Mouse (Mus musculus) kidney, adult 11 months (tissue): Measurements from ENCODE around the gene 4930590J08Rik.
"Not testable (repeated sequence)": the region's sequence is repeated elsewhere in the genome, so short reads cannot be mapped to it uniquely, and the experiment has no call there.

Experiments
- DNase-seq: peaks from one replicate; pipeline ENCODE4 v3.0.0; 2022

The 4930590J08Rik gene

DNA sequence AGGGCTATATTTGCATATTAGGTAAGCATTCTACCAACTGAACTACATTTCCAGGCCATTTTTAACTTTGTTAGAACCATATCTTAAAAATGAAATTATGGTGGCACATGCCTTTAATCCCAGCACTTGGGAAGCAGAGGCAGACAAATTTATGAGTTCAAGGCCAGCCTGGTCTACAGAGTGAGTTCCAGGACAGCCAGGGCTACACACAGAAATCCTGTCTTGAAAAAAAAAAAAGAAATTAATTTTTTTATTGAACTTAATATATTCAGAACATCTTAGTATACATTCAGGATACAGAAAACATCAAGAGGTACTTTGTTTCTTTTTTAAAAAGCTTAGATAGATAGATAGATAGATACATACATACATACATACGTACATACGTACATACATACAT, at the start of gene 4930590J08Rik:
4930590J08Rik (plus strand) TSS at position 301 of the 400 bp plus-strand sequence.
- not testable (repeated sequence) for DNase-seq

DNA sequence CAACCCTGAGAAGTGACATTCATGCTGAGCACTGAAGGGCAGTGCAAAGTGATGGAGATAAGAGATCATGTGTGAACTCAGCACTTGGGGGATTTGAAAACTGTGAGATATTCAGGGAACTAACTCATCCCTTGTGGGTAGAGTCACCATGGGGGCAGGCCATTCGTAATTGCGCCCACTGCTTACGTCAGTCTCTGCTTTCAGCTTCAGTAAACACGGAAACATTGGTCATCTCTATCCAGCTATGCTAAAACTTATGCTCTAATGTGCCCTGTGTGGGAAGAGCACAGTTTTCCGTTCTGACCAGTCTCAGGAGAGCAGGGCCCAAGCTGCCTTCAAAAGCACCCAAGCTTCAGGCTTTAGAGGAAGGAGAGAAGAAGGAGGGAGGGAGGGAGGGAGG, 44.3 kb upstream of the 4930590J08Rik start:
- DNase-seq, result no peak

DNA sequence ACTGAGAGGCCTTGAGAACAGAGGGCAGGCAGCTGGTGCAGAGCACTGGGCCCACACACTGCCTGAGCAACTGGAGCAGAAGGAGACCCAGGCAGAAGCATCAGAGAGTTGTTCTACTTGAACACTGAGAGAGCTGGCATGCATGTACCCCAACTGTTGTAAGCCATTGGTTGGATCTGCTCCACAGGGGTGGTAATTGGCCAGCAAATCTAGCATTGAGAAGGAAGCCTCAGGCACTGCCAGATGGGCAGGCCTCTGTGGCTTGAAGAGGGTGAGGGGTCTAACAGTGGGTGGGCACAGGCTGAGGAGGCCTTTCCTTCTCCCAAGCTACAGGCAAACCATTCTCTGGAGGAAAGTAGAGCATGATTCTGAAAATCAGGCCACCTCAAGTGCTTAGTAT, 39.8 kb upstream of the 4930590J08Rik start:
- no peak for DNase-seq

DNA sequence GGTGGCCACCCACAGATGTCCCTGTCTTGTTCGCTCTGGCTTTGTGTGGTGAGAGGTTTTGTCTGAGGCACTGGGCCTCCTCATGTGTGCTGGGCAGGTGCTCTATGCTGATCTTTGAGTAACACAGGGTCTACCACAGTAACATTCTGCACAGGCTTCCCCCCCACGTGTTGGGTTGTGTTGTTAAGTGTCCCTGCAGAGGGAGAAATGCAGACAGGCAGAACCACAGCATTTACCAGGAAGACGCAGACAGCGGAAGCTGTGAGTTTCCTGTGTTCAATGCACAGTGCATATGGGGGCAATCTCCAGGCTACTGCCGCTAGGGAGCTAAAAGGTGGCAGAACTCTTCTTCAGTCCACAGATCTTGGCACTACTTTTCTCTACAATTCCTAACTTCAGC, 38.0 kb upstream of the 4930590J08Rik start:
- no peak for DNase-seq

DNA sequence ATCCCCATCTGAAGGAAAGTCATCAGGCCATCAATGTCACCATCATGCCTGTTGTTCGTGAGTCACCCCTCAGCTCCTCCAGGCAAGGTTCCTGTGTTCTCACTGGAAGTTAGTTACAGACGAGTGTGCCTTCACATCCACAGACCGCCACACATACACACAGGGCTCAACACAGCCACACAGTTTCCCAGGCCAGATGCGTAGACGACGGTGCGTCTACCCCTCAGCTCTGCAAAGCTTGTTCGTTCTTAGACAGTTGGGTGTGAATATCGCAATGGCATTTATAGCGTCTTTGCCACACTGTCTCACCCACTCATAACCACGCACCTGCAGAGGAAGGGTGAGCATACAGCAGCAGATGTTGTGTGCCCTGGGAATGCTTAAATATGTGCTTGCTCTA, 37.0 kb upstream of the 4930590J08Rik start:
- no peak for DNase-seq

DNA sequence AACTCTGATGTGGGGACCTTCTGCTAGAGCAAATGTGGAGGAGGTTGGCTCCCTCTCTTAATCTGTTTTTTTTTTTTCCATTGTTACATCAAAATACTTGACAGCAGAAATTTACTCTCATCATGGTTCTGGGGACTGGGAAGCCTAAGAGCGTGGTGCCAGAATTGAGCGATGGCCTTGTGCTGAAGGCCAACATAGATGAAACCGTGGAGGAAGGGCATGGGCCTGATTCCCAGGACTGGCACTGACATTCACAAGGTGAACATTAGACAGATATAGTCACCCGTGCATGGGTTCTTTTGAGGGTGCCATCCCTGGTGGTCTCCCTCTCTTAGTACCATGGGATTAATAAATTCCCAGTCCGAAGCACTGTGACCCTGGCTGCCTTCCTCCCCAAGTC, 34.5 kb upstream of the 4930590J08Rik start:
- no peak for DNase-seq

DNA sequence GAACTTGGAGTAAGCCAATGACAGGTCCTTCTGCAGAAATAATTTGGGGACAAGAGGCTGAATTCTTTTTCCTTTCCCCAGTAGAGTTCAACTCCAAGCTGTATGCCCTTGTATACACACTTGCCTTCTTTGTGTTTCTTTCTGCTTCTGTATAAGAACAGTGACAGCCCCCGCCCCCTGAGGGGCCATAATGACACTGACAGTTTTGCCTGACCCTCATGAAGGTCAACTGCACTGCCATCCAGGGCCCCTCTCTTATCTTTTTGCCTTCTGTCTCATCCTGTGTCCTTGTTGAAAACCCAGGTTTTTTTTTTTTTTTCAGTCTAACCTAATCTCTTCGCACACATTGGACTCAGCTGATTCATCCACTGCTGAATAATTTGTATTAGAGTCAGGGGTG, 29.8 kb upstream of the 4930590J08Rik start:
- DNase-seq, result no peak

DNA sequence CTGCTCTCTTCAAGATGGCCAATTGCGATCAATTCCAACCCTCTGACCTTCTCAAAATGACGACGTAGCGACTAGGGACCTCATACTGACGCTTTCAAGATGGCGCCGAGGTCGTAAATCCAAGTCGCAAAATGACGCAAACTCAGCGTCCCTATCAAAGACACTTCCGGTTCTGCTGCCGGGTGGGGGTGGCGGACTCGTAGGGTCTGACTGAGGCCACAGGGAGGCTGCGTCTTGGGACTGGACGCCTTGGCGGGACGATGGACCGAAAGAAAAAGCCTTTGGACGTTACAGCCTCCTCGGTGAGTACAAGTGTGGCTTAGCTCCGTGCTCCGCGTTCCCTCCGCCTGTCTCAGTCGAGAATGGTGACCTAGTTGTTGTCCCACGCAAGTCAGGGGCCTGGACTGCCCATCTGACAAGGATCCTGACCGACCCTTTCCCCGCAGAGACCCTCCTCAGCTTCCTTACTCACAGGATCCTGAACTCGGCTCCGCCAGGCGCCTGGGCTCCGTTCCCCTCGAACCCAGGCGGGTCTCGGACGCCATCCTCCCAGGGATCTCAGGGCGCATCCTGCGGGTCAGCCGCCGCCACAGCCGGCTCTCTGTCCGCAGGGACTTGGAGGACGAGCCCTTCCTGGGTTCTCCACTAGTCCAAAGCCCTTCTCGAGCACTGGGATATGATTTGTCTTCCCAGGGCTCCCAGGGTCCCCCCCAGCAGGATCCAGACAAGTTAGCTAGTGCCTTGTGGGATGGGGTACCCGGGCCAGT, 24.5 kb upstream of the 4930590J08Rik start, which contains the start of gene Ccdc174:
Ccdc174 (plus strand) TSS at position 169 of the 767 bp plus-strand sequence.
- peak; percentile 94 for DNase-seq

DNA sequence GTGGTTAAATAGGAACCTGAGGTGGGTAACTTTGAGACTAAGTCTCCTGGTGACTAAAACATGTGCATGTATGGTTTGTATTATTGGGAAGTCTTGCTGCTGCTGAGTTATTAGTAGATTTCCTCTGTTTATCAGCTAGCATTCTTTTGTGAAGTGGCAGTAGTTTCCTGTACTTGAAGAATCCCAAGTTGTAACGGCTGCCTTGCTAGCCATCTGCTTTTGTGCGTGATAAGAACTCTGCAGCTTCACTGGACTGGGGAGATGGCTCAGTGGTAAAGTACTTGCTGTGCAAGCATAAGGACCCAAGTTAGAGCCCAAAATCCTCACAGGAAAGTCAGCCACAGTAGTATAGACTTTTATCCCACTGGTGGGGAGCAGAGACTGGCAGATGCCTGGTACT, 18.8 kb upstream of the 4930590J08Rik start:
- DNase-seq, result no peak

DNA sequence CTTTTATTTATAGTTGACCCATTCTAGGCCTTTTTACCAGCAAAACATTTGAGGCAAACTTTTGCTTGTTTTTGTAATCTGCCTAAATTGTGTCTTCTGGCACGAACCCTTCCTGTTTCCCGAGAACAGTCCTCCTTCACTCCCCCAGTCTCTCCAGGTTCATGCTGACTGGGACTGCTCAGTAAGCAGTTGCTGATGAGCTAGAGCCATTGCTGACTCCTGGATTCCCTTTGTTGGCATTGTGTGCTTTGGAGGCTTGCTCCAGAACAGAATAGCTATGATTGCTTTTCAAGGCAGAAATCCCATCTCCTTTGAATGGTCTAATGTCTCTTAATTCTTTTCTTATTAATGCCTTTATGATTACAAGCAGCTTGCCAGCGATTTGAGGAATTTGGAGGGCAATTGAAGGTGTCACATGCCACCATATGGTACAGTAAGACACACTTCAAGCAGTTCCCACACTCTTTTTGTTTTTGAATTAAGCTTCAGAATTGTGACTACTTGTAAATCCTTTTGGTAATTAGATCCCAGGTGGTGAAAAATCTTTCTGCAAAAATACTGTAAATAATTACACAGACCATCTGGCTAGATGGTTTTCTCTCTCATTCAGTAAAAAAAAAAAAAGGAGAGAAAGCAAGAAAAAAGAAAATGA, 13.2 kb upstream of the 4930590J08Rik start:
- DNase-seq, result no peak

DNA sequence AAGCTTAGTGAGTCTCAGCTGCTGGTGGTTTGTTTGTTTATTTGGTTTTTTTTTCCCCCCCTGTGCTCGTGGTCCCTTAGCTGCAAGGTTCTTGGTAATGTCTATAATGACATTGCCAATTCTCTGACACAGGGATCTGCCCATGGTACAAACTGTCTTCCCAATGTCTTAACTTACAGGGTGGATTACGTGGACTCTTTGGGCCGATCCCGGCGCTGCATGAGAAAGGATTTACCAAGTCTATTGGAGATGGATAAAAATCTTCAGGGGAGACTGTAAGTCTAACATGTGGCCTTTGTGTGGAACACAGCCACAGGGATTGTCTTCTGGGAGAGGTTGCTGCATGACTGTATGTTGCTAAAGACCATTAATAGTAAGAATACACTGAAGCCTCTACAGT, 12.0 kb upstream of the 4930590J08Rik start:
- DNase-seq, result no peak

DNA sequence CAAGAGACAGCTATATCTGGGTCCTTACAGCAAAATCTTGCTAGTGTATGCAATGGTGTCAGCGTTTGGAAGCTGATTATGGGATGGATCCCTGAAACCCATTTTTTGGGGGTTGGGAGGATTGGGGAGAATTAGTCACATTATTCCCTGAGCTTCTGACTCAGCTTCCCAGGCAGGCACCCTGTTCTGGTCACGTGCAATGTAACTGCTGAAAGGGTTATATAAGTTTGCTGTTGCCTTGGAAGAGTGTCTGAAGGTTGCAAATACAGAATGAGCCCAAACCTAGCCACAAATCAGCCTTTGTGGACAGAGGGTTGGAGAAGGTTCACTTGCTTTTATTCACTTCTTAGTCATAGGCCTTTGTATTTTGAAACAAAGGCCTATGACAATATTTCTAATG, 10.8 kb upstream of the 4930590J08Rik start:
- no peak for DNase-seq

DNA sequence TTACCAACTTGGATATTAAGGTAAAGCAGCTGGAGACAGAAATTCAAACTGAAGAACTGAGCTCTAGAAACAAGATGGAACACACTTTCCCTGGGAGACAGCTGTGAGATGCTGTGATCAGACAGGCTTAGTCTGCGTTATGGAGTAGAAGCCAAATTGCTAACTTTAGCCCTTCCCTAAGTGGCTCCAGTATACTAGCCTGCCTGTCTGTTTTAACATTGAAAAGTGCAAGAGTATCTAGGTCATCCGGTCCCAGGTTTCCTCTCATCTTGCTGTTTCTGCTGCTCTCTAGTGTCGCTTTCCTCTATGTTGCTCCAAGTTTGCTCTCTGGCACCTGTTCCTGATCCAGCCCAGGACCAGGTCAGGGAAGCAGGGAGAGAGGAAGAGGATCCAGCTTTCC, 5.8 kb upstream of the 4930590J08Rik start:
- DNase-seq, result no peak

DNA sequence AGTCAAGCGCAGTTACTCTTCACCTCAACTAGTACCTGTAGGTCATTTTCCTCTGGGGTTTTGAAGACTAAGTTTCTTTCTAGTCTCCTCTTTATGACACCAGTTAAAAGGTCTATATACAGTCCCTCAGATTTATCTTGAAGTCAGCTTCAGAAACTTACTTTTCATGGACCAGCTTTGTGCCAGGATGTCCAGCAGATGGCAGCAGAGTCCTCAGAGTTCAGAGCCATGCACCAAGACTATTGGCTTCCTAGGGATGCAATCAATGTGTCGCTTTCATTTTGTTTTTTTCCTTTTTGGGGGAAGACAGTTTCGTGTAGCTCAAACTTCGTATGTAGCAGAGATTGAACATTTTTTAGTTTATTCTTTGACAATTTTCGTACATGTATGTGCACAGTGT, 1.1 kb upstream of the 4930590J08Rik start:
- peak; percentile 43 for DNase-seq

DNA sequence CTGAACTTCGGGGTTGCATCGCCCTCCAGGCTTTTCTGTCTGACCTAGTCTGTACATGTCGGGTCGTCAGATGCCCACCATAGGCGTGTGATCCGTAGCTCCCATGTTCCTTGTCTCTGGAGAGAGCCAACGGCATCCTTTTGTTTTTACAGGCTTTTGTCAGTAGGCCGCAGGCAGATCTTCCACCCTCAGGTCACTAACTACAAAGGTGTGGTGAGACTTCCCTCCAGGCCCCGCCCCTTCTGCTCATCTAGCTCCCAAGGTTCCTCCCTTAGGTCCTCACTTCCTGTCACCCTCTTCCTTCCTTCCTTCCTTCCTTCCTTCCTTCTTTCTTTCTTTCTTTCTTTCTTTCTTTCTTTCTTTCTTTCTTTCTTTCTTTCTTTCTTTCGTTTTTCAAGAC, 11.4 kb downstream of the 4930590J08Rik start:
- no peak for DNase-seq

DNA sequence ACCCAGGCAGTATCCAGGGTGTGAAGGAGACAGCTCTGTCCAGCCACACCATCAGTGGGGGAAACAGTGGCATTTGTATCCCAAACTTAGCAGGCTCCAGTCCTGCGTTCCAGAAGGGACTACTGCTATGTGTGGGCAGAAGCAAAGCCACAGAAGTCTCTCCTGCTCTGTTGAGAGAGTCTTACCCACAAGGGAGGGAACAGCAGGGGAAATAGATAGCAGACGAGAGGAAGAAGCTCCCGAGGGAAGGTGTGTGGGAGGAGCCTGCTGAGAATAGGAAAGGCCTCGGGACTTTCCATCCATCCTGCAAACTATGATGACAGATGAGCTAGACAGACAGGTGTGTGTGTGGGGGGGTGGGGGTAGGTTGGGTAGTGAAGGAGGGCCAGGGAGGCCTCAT, 14.7 kb downstream of the 4930590J08Rik start:
- no peak for DNase-seq

DNA sequence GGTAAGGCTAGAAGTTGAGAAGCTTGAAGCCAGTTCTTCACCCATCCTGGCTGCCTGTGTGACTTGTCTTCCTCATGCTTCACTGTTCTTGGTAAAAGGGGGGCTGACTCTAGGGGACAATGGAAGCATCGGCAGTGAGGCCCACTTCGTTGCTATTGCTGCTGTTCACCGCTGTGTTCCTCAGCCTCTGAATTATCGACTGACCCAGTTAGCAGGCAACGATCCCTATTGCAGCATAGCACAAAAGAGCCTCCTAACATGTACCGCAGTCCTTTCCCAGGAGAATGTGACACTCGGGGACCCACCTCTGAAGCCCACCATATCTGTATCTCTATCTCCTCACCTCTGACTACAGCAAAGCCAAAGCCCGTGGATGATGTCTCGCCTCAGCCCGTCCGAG, 15.1 kb downstream of the 4930590J08Rik start:
- no peak for DNase-seq

DNA sequence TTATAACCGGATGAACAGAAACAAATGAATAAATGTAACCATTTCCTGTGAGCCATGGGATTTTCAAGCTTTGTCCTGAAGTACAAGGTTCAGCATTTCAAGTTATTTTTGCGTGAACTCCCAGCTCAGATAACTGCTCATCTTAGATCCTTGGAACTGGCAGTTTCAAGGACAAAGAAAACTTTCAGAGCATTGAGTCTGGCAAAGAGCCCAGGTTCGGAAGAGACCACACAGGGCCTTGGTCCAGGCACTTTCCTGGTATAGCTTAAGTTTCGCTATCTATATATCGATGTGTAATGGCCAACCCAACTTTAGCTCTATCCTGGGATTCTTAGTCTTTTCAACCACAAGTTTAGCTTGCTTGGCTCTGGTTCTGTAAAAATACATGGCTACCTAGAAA, 28.6 kb downstream of the 4930590J08Rik start:
- no peak for DNase-seq

DNA sequence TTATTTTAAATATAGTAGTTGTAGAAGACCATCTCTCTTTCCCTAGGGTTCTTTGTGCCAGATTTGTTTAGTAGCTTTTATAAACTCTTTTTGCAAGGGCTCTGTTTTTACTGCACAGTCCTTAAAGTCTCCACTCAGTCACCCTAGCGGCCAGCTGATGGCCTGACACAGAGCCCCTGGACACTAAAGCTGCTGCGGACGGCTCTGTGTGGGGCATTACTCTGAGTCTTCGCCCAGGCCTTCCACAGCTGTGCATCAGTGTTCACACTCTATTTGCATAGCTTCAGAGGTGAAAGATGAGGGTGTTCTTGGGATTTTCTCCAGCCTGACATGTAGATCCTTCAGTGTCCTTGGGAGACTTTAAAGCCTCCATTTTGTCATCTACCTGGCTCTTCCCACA, 35.9 kb downstream of the 4930590J08Rik start:
- DNase-seq, result no peak

DNA sequence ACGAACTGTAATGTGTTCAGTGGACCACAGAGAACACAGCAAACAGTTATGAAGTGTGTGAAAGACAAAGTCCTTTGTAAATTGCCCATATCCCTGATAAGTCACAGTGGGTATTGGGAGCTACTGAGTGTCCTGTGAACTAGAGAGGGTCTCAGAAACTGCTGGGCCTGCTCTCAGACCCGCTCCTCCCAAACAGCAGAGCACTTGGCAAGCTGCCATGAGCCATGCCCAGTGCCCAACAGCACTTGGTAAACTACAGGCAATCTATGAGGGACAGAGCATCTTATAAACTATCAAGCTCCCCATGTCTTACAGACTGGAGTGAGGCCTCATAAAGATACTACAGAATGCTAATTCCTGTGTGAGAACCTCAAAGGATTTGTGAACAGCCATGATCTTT, 45.8 kb downstream of the 4930590J08Rik start:
- no peak for DNase-seq

DNA sequence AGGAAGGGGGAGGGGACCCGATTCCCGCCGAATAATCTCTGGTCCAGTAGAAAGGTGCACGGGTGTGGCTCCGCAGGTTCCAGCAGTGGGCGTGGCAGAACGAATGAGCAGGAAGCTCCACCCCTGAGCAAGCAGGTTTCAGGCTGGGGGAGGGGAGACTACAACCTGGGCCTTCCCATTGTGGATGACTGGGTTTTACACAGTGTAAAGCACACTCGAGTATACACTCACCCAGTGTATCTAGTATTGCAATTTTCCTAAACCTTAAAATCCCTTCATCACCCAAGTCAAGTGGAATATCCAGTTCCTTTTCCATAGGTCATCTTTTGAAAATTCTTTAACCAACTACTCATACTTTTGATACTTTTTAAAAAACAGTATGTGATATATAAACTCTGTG, 55.4 kb downstream of the 4930590J08Rik start:
- DNase-seq, result not testable (repeated sequence)

DNA sequence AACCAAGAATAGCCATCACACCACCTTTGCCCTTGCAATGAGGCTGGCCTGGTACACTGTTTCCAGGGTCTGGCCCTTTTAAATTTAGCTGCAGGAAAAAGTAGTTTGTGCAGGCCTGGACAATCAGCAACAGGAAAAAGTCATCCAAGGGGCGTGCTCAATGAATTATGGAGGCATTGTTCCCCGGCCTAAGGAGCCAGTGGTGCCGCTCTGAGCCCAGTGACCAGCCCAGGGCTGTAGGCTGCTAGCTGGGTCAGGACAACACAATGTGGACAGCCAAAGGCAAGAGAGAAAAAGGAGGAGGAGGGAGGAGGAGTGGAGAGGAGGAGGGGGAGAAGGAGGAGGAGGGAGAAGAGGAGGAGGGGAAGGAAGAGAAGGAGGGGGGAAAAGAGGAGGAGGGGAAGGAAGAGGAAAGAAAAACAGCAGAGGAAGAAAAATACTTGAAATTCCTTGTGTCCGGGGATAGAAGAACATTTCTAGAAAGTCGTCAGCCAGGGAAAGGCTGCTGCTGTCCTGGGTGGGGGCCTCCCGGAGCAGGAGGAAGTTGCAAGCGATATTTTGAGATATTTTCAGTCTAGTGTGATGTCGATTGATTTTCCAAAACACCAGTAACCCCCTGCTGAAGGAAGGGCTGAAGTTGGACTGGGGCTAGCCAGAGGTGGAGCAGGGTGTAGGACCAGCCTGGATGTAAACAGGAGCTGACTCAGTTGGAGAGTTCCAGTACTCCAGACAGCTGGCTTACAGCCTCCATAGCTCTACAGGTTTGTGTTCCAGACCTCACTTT, 57.6 kb downstream of the 4930590J08Rik start:
- DNase-seq, result peak; percentile 70

DNA sequence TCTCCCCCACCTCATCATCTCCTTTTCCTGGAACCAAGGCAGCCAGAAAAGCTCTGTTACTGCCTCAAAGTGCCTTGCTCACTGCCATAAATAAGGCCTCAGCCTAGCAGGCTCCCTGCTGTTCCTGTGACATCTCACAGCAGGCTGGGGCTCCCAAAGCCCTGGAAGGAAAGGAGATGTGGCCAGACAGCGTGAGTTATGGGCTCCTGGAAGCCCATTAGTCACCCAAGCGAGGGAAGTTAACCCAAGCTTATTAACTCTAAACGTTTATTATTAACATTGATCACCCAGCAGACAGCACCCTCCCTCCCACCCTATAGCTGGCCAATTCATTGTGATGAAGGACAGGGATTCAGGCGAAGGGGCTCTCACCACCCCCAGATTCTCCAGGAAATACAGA, 60.8 kb downstream of the 4930590J08Rik start:
- DNase-seq, result peak; percentile 31

DNA sequence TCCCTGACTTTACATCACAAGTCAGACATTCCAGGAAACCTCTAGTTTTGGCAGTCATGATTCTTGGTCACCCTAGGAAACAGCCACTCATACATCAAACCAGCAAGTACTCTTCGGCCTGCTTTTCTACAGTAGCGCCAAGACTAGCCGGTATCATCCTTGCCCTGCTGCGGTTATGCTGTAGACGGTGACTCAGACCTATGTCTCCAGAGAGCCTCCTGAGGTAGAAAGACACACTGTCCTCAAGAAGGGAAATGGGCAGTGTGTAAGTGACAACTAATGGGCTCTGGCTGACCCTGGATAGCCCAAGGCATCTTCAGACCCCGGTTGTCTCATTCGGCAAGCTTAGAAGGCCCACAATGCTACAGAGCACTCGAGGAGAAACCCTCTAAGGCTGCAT, 62.5 kb downstream of the 4930590J08Rik start:
- no peak for DNase-seq
